Mouse (Mus musculus) heart, postnatal 0 days (tissue): ENCODE results near the gene Pwwp2b. TPM values are rescaled to one million over a fixed set of nuclear protein-coding genes. Genes with fewer than 3 reads are reported as not detected.

Experiments used
- ATAC-seq: fragments of 200-750 bp; cut with Nextera tagmentation; 2 replicates; pipeline ENCODE4 v1.8.0; 2017; ENCODE audit warnings: low read depth, moderate number of reproducible peaks, moderate library complexity; ENCODE audit not compliant: insufficient read depth
- DNase-seq: peaks from one replicate; pipeline ENCODE4 v3.0.0-alpha.2; 2016; ENCODE audit warnings: low spot score
- H3K27ac ChIP-seq: fragments of 300-500 bp; sonication (generic); 2 replicates; pipeline ENCODE4 v1.5.1; 2014; ENCODE audit warnings: low read depth, mild to moderate bottlenecking
- H3K27me3 ChIP-seq: fragments of 300-500 bp; sonication (generic); 2 replicates; pipeline ENCODE4 v1.6.1; 2014; ENCODE audit warnings: low read length, mixed read lengths; ENCODE audit not compliant: control insufficient read depth, insufficient read depth
- H3K36me3 ChIP-seq: fragments of 300-500 bp; sonication (generic); replicated peaks from 2 replicates; pipeline ENCODE4 v1.6.1; 2014; ENCODE audit warnings: low read length, mixed read lengths; ENCODE audit not compliant: control insufficient read depth, insufficient read depth
- H3K4me1 ChIP-seq: fragments of 300-500 bp; sonication (generic); 2 replicates; pipeline ENCODE4 v1.6.1; 2014; ENCODE audit warnings: antibody characterized with exemption; ENCODE audit not compliant: control insufficient read depth, insufficient read depth
- H3K4me2 ChIP-seq: fragments of 300-500 bp; sonication (generic); 2 replicates; pipeline ENCODE4 v1.6.1; 2014; ENCODE audit warnings: low read depth, mild to moderate bottlenecking, low read length, moderate library complexity
- H3K4me3 ChIP-seq: fragments of 300-500 bp; sonication (generic); 2 replicates; pipeline ENCODE4 v1.5.1; 2014; ENCODE audit warnings: low read depth, low read length
- H3K9ac ChIP-seq: fragments of 300-500 bp; sonication (generic); replicated peaks from 2 replicates; pipeline ENCODE4 v1.6.1; 2014; ENCODE audit warnings: low read depth, low read length, mixed read lengths
- H3K9me3 ChIP-seq: fragments of 300-500 bp; sonication (generic); replicated peaks from 2 replicates; pipeline ENCODE4 v1.6.1; 2016; ENCODE audit warnings: low read length; ENCODE audit not compliant: control insufficient read depth
- CTCF ChIP-seq: IDR thresholded peaks from 2 replicates; pipeline ENCODE4 v1.5.1; 2016; ENCODE audit warnings: antibody characterized with exemption, control low read depth, low read depth
- EP300 ChIP-seq: IDR thresholded peaks from 2 replicates; pipeline ENCODE4 v1.6.1; 2016; ENCODE audit warnings: antibody characterized with exemption, low read depth
- WGBS: fragments of 180-500 bp; shearing (Covaris S2); extraction: QIAGEN DNeasy Blood & Tissue Kit; methylation state at CpG from one replicate; pipeline ENCODE4 v1.1.7; 2014; 5-methylcytosine and 5-hydroxymethylcytosine counted together
- polyA plus RNA-seq: library from polyadenylated mRNA; unstranded; fragments of >200 nt; fragmentation: Nextera tagmentation; extraction: Ambion mirVana; gene quantifications from 2 replicates; pipeline ENCODE4 v1.2.1, GENCODE M21; 2015
- total RNA-seq: library from RNA; depleted of rRNA; stranded (reverse); fragments of >200 nt; gene quantifications from 2 replicates; pipeline ENCODE4 v1.2.3, GENCODE M21; 2014; ENCODE audit warnings: low replicate concordance

Pwwp2b gene
- total and polyA plus RNA-seq, 2 experiments from 2014 or later: 7.4 to 9.4 TPM

GRCm38 (mm10) chr7:139281195-139281594 lies 32.9 kb downstream of the Pwwp2b start:
- Histone ChIP-seq H3K36me3 (no peaks in the 10 kb centered on the region), H3K9me3 (no peaks in the 10 kb centered on the region), H3K27me3 (no peaks in the 10 kb centered on the region), H3K4me3 (no peak overlapping the region), H3K4me1 (no peaks in the 10 kb centered on the region), H3K27ac (no peak overlapping the region), H3K4me2 (no peak overlapping the region), H3K9ac (no peak overlapping the region)
- ATAC-seq (no peak), DNase-seq (no peak)
- WGBS: 34% methylated on average over 2 of the region's 2 CpGs
- TF ChIP-seq CTCF (no peak), EP300 (no peak)

DNA sequence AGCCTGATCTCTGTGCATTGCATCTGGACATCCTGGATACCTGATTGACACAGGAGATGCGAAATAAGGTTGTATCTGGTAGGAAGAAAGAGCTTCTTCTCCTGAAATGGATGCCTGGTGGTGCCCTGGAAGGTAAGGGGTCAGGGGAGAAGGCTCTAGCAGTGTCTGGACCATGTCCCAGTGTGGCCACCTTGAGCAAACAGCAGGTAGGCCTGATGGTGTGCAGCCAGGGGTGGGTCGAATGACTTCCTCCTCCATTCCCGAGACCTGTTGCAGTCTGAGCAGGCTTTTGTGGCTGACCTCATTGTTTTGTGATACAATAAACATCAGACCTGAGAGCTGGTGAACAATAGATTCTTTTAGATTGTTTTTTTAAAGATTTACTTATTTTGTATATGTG lies 33.8 kb downstream of the Pwwp2b start:
- Histone ChIP-seq H3K27me3 (no peaks in the 10 kb centered on the region), H3K36me3 (no peaks in the 10 kb centered on the region), H3K9me3 (no peaks in the 10 kb centered on the region), H3K4me1 (no peaks in the 10 kb centered on the region), H3K4me3 (no peak overlapping the region), H3K27ac (no peak overlapping the region), H3K9ac (no peak overlapping the region), H3K4me2 (no peak overlapping the region)
- ATAC-seq (no peak), DNase-seq (no peak)
- TF ChIP-seq EP300 (no peak), CTCF (no peak)
- 83% methylated on average over 3 of the region's 3 CpGs for WGBS

DNA sequence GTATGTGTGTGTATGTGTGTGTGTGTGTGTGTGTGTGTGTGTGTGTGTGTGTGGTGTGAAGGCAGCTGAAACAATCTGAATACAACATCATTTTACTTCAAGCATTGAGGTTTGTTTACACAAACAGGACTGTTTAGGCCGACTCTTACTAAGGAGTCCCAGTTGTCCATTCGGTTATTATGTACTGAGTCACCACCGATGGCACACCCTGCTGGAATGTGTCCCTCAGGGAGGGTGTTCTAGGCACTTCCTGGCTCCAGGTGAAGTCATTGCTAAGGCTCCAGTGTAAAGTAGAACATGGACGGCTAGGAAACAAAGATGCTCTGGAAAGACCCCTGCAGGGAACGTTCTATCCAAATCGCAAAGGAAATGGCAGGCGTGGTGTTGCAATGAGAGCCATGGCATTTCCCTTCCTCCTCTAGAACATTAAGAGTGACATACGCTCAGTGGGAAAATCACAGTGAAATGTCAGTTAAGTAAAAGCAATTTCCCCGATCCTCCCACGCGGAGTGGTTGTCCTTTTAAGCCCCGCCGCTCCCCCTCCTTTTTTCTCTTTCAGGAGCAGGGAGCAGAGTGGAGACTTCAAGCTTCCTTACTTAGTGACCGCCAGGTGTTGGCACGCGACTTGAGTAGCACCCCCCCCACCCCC lies 37.1 kb downstream of the Pwwp2b start:
- no peak overlapping the region for H3K4me2 ChIP-seq
- ATAC-seq: no peak
- no peak for TF ChIP-seq EP300
- no peak for TF ChIP-seq CTCF
- H3K36me3 ChIP-seq: no peaks in the 10 kb centered on the region
- no peaks in the 10 kb centered on the region for H3K4me1 ChIP-seq
- H3K27ac ChIP-seq: no peak overlapping the region
- H3K4me3 ChIP-seq: no peak overlapping the region
- H3K9me3 ChIP-seq: no peaks in the 10 kb centered on the region
- H3K9ac ChIP-seq: no peak overlapping the region
- DNase-seq: no peak
- no peaks in the 10 kb centered on the region for H3K27me3 ChIP-seq
- 67% methylated on average over 16 of the region's 16 CpGs for WGBS

- Histone ChIP-seq H3K27me3 (no peaks in the 10 kb centered on the region), H3K4me1 (no peaks in the 10 kb centered on the region), H3K36me3 (no peaks in the 10 kb centered on the region), H3K4me2 (no peak overlapping the region), H3K27ac (no peak overlapping the region), H3K9me3 (no peaks in the 10 kb centered on the region), H3K4me3 (no peak overlapping the region), H3K9ac (no peak overlapping the region)
- DNase-seq: no peak
- no peak for TF ChIP-seq EP300
- TF ChIP-seq CTCF: no peak
- WGBS: 54% methylated on average over 7 of the region's 7 CpGs
- ATAC-seq: no peak
Observed at GRCm38 (mm10) chr7:139288540-139288939, 40.3 kb downstream of the Pwwp2b start.

- H3K27ac ChIP-seq: no peak overlapping the region
- H3K9ac ChIP-seq: no peak overlapping the region
- no peak overlapping the region for H3K4me3 ChIP-seq
- ATAC-seq (no peak), DNase-seq (no peak)
- H3K4me2 ChIP-seq: no peak overlapping the region
- H3K4me1 ChIP-seq: no peaks in the 10 kb centered on the region
- no peaks in the 10 kb centered on the region for H3K27me3 ChIP-seq
- no peaks in the 10 kb centered on the region for H3K36me3 ChIP-seq
- 61% methylated on average over 4 of the region's 4 CpGs for WGBS
- no peaks in the 10 kb centered on the region for H3K9me3 ChIP-seq
- TF ChIP-seq EP300 (no peak), CTCF (0 out of 2 replicates have a peak, but pooled peaks have one; percentile 16)
Observed at GRCm38 (mm10) chr7:139293350-139293749, 45.1 kb downstream of the Pwwp2b start.

DNA sequence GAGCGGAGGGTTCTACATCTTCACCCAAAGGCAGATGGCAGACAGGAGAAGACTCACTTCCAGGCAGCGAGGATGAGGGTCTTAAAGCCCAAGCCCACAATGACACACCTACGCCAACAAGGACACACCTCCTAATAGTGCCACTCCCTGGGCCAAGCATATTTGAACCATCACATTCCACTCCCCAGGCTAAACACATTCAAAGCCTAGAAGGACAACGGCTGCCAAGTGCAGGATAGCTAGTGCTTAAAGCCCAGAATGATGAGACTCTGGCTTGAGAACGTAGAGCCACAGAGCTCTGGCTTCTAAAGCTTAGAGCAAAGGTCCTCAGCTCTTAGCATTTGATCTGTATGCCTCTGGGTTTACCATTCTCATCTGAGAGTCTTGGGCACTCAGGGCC lies 45.8 kb downstream of the Pwwp2b start:
- 81% methylated on average over 5 of the region's 5 CpGs for WGBS
- ATAC-seq: no peak
- no peaks in the 10 kb centered on the region for H3K9me3 ChIP-seq
- H3K27me3 ChIP-seq: no peaks in the 10 kb centered on the region
- DNase-seq: no peak
- no peaks in the 10 kb centered on the region for H3K36me3 ChIP-seq
- TF ChIP-seq CTCF (no peak), EP300 (no peak)
- H3K4me3 ChIP-seq: no peak overlapping the region
- H3K4me1 ChIP-seq: no peaks in the 10 kb centered on the region
- H3K9ac ChIP-seq: no peak overlapping the region
- no peak overlapping the region for H3K4me2 ChIP-seq
- no peak overlapping the region for H3K27ac ChIP-seq
